Mouse (Mus musculus) colon, adult 2 months (tissue): ENCODE results near the gene Krtap10-10. TPM values are rescaled to one million over a fixed set of nuclear protein-coding genes. Genes with fewer than 3 reads are reported as not detected.

ENCODE experiments used
- polyA plus RNA-seq: library from polyadenylated mRNA; depleted of rRNA; stranded (reverse); fragments of >200 nt; gene quantifications from 2 replicates; pipeline ENCODE4 v1.2.3, GENCODE M21; 2012; rRNA removed

The Krtap10-10 gene
- polyA plus RNA-seq, result not detected in 2 replicates

GRCm38 (mm10) chr10:77835647-77836046 is at the start of gene Krtap10-10:
Krtap10-10 (plus strand) TSS chr10:77835947.

GRCm38 (mm10) chr10:77787876-77788275 is 47.9 kb upstream of the Krtap10-10 start, which contains the start of gene Gm7137:
Gm7137 (minus strand) TSS chr10:77788200.

GRCm38 (mm10) chr10:77794976-77795375 is 40.8 kb upstream of the Krtap10-10 start, which contains the start of gene Gm9639:
Gm9639 (minus strand) TSS chr10:77795076.

GRCm38 (mm10) chr10:77798921-77799508 is 36.7 kb upstream of the Krtap10-10 start, which contains the start of gene Gm19668:
Gm19668 (minus strand) TSS chr10:77799133.

GRCm38 (mm10) chr10:77811743-77812142 is 24.0 kb upstream of the Krtap10-10 start, which contains the start of gene Gm9507:
Gm9507 (minus strand) TSS chr10:77811843.

GRCm38 (mm10) chr10:77814382-77814781 is 21.4 kb upstream of the Krtap10-10 start, which contains the start of gene Gm2696:
Gm2696 (plus strand) TSS chr10:77814682.

GRCm38 (mm10) chr10:77826951-77827350 is 8.8 kb upstream of the Krtap10-10 start, which contains the start of gene Krtap10-4:
Krtap10-4 (minus strand) TSS chr10:77827095.

GRCm38 (mm10) chr10:77846503-77846902 is 10.8 kb downstream of the Krtap10-10 start, which contains the start of gene Gm36176:
Gm36176 (plus strand) TSS chr10:77846803.

GRCm38 (mm10) chr10:77852559-77852958 is 16.8 kb downstream of the Krtap10-10 start, which contains the start of gene Gm10318:
Gm10318 (plus strand) TSS chr10:77852859.

GRCm38 (mm10) chr10:77861675-77862074 is 25.9 kb downstream of the Krtap10-10 start, which contains the start of gene Gm3285:
Gm3285 (plus strand) TSS chr10:77861975.

Other genes starting within 250 kb of the Krtap10-10 start
- gene Sumo3, start 229.8 kb upstream of the Krtap10-10 start, polyA plus RNA-seq, result 233 and 246 TPM in 2 replicates
- gene Gm49325, start 229.8 kb upstream of the Krtap10-10 start, polyA plus RNA-seq, result not detected in 2 replicates
- 34.4 and 39.8 TPM in 2 replicates for gene Ube2g2, start 213.7 kb upstream of the Krtap10-10 start, polyA plus RNA-seq
- 0.62 and 0.70 TPM in 2 replicates for gene Tspear, start 149.4 kb upstream of the Krtap10-10 start, polyA plus RNA-seq
- not detected in 2 replicates for gene Gm19402, start 145.2 kb upstream of the Krtap10-10 start, polyA plus RNA-seq
- gene Gm9508, start 138.7 kb upstream of the Krtap10-10 start, polyA plus RNA-seq, result not detected in 2 replicates
- not detected in 2 replicates for gene Gm10272, start 129.3 kb upstream of the Krtap10-10 start, polyA plus RNA-seq
- not detected in 2 replicates for gene Gm10024, start 124.5 kb upstream of the Krtap10-10 start, polyA plus RNA-seq
- gene Gm10142, start 120.1 kb upstream of the Krtap10-10 start, polyA plus RNA-seq, result not detected in 2 replicates
- gene Krtap12-1, start 115.3 kb upstream of the Krtap10-10 start, polyA plus RNA-seq, result not detected in 2 replicates
- gene Gm10100, start 109.5 kb upstream of the Krtap10-10 start, polyA plus RNA-seq, result not detected in 2 replicates
- gene Gm18596, start 93.3 kb upstream of the Krtap10-10 start, polyA plus RNA-seq, result not detected in 2 replicates
- not detected in 2 replicates for gene Gm9736, start 84.6 kb upstream of the Krtap10-10 start, polyA plus RNA-seq
- not detected in 2 replicates for gene Gm3233, start 76.3 kb upstream of the Krtap10-10 start, polyA plus RNA-seq
- not detected in 2 replicates for gene Gm3238, start 64.6 kb upstream of the Krtap10-10 start, polyA plus RNA-seq
- gene Gm7138, start 59.0 kb upstream of the Krtap10-10 start, polyA plus RNA-seq, result not detected in 2 replicates
- not detected in 2 replicates for gene Gm3250, start 53.4 kb upstream of the Krtap10-10 start, polyA plus RNA-seq
- gene Gm7137, start 47.7 kb upstream of the Krtap10-10 start, polyA plus RNA-seq, result not detected in 2 replicates
- gene Gm9639, start 40.9 kb upstream of the Krtap10-10 start, polyA plus RNA-seq, result not detected in 2 replicates
- gene Gm19668, start 36.8 kb upstream of the Krtap10-10 start, polyA plus RNA-seq, result not detected in 2 replicates
- gene Gm9507, start 24.1 kb upstream of the Krtap10-10 start, polyA plus RNA-seq, result not detected in 2 replicates
- gene Gm2696, start 21.3 kb upstream of the Krtap10-10 start, polyA plus RNA-seq, result not detected in 2 replicates
- not detected in 2 replicates for gene Krtap10-4, start 8.9 kb upstream of the Krtap10-10 start, polyA plus RNA-seq
- gene Gm36176, start 10.9 kb downstream of the Krtap10-10 start, polyA plus RNA-seq, result not detected in 2 replicates
- gene Gm10318, start 16.9 kb downstream of the Krtap10-10 start, polyA plus RNA-seq, result not detected in 2 replicates
- not detected in 2 replicates for gene Gm3285, start 26.0 kb downstream of the Krtap10-10 start, polyA plus RNA-seq
- 7.3 and 8.4 TPM in 2 replicates for gene Lrrc3, start 66.6 kb downstream of the Krtap10-10 start, polyA plus RNA-seq
- gene Trpm2, start 134.6 kb downstream of the Krtap10-10 start, polyA plus RNA-seq, result 1.2 and 1.9 TPM in 2 replicates
- 44.0 and 48.6 TPM in 2 replicates for gene 1810043G02Rik, start 142.6 kb downstream of the Krtap10-10 start, polyA plus RNA-seq
- 165 and 180 TPM in 2 replicates for gene Pfkl, start 174.1 kb downstream of the Krtap10-10 start, polyA plus RNA-seq
- gene Dnmt3l, start 206.0 kb downstream of the Krtap10-10 start, polyA plus RNA-seq, result 0.94 and 1.2 TPM in 2 replicates
- gene Aire, start 207.7 kb downstream of the Krtap10-10 start, polyA plus RNA-seq, result 0.74 and 1.1 TPM in 2 replicates
- gene Icosl, start 233.4 kb downstream of the Krtap10-10 start, polyA plus RNA-seq, result 15.3 and 15.4 TPM in 2 replicates